Mouse (Mus musculus) left cerebral cortex, adult 11 months (tissue): ENCODE results near the gene Ifnar1.

ENCODE experiments used
- DNase-seq: peaks from one replicate; pipeline ENCODE4 v3.0.0; 2022; ENCODE audit warnings: low spot score

The Ifnar1 gene

DNA sequence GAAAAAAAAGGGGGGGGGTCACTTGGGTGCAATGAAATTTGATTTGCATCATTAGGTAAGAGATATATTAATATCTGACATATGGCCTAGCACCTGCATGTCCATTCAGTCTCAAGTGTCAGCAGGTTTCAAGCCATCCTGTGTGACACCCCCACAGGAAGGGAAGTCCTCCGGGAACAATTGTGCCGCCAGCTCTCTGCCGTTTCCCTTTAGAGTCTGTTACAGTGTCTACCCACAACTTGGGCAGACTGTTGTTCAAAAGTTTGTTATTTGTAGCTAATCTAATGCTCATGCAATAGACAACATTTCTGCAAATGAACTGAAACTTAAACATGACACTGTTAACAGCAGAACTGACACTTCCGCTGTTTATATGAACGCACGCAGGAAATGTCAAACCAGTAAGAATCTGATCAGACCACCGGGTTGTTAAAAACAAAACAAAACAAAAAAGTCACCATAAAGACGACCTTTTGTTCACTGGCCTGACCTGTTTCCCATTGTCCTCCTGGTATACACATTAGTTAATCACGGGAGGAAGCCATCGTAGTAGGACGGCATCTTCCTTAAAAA is 23.9 kb upstream of the Ifnar1 start:
- no peak for DNase-seq

DNA sequence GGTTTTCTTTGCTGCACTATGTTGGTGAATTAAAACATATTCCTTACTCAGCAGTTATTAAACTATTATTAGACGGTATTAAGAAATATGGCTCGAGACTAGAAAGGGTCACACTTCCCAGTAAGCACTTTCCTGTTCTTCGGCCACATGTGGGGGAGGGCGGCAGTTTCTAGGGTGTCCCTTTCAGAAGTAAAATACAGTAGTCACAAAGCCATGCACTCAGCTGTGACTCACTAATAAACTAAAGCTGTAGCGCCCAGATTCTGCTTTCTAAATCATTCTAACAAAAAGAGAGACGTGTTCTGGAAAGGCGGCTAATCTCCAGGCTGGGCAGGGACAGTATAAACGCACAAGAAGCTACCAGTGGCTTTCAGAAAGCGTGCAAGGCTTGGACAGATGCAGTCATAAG is 23.3 kb upstream of the Ifnar1 start:
- DNase-seq, result no peak

DNA sequence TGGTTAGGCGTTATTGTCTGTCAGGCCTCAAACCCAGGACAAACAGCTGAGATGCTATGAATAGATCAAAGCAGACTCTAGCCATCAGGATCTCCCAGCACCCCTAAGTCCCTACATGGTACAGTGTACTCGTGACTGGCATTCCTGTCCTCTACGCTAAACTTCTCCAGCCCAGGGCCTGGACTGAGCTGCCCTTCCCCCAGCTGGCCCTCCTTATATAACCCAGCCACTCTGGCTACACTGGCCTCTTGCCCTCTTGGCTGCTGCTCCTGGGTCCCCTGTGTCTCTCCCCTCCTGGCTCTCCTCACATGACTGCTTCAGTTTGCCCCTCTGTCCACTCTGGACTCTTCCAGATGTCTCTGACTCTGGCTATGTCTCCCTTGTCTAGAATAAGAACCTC is 22.4 kb upstream of the Ifnar1 start:
- DNase-seq, result no peak

DNA sequence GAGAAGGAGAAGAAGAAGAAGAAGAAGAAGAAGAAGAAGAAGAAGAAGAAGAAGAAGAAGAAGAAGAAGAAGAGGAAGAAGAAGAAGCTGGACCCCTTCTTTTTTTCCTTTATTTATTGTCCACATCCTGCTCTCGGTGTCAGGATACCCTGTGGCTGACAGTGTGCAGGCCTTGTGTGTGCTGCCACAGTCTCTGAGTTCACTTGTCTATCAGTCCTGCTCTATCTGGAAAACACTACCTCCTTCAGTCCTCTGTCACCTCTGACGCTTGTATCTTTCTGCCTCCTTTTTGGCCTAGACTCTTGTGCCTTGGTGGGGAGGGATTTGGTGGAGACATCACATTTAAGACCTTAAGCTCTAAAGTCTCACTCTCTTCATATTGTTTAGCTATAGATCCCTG is 21.6 kb upstream of the Ifnar1 start:
- DNase-seq, result no peak

DNA sequence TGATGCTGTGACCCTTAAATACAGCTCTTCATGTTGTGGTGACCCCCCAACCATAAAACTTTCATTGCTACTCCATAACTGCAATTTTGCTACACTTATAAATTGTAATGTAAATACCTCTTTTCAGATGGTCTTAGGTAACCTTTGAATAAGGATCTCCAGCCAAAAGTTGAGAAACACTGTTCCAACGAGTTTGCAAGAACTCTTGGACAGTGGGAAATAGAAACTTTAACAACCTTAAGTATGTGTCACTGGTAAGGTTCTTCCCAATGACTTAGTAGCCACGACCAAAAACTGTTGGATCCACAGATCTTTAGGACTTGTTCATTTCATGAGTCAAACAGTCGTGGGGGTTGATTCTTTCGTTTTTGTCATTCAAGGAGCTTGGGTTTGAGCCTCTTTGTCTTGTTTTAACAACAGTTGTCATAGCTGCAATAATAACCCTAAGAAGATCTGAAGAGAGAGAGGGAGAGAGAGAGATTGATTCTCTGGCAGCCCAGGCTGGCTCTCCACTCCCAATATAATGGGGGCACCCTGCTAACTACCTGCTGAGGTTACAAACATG is 21.1 kb upstream of the Ifnar1 start:
- no peak for DNase-seq

DNA sequence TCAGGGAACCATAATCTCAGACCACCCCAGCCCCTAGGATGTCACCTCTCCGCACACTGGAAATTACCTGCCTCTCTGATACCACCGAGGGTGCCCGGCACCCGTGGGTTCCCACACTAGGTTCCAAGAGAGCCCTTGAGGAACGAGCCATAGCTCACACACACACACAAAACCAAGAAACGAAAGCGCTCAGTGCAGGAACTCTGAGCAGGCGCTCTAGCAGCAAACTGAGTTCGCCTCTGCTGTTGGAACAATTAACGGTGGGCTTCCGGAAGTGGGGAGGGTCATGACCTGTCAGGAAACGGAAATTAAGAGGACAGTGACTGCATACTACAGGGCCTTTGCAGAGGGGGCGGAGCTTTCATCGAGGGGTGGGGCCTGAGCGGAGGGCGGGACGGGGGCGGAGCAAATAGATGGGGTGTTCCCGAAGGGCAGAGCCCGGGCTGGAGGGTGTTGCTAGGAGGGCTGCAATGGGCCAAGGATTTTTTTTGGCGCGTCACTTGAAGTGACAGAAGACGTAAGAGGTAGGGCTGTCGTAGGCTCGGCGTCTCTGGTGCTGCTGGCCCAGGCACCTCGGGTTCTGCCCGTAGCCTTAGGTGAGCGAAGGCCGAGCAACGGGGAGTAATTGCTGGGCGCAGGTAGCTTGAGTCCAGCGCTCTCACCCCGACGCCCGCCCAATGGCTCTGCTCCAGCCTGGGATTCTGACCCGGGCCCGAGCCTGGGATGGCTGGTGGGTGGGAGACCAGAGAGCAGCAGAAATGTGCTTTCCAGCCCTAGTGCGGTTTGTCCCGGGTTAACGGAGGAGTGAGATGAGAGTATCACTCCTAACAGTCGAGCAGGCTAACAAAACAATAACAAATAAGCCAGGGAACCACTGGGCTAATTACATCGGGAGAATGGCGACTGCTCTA is 20.2 kb upstream of the Ifnar1 start:
- peak; percentile 83 for DNase-seq

DNA sequence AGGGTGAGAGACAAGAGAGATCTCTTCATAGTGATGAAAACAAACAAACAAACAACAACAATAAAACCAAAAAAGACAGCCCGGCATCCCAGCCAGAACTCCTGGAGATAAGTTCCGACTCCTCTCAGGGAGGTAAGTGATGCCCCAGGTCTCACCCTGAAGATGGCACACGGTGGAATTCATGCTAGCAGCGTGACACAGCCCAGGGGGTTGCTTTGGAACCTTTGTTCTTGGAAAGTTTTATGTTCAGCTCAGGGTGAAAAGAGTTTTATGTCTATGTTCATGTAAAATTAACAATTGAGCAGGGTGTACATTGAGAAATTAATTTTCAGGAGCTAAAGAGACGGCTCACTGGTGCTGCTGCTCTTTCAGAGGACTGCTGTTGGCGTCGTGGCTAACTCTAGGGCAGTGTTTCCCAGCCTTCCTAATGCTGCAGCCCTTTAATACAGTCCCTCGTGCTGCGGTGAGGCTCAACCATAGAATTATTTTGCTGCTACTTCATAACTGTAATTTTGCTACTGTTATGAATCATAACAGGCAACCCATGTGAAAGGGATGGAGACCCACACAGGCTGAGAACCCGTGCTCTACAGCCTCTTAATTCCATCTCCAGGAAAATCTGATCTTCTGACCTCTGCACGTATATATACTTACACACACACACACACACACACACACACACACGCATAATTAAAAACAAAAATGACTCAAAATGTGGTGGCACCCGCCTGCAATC is 19.4 kb upstream of the Ifnar1 start:
- DNase-seq, result no peak

DNA sequence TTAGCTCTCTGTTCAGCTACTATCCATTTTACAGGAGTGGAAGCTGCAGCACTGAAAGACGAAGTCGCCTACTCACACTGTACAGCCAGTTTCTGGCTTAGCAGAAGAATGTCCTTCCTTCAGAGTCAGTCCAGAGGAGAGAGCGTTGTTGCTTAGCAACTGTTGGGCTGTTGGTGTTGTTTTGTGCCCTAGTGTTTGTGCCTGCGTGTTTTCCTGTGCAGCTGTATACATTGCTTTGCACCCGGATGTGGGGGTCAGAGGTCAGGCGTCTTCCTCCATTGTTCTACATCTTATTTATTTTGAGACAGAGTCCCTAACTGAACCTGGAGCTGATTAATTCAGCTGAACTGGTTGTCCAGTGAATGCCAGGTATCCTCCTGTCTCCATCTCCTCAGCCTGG is 18.5 kb upstream of the Ifnar1 start:
- no peak for DNase-seq

DNA sequence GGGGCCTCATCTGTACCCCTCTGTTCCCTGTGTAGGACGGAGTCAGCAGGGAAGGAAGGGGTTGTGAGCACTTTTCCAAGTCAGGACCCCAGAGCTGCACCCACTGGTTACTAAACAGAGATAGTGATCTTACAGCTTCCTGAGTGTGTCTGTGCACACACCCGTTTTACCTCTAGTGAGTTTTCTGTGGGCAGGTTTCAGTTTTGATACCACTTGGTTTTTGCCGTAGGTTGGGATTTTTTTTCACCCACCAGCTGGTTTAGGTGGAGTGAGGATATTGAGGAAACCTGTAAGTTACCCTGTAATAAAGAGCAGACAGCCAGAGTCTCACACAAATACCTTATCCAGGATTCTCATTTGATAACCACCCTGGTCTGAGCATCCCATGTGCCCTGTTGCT is 14.6 kb upstream of the Ifnar1 start:
- DNase-seq, result no peak

DNA sequence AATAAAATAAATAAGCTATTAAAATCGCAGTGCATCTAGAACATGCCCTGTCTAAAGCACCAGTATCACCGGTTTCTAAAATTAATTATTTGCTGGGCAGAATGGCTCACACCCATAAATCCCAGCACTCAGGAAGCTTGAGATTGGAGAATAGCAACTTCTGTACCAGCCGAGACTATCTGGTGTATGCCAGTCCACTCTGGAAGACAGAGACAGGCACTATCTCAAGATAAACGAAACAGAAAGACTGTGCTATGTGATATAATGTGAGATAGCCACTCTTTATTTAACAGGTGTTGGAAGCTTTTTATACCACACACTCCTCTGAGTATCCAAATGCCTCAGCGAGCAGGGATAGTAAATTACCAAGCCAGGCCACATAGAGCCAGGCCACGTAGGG is 13.6 kb upstream of the Ifnar1 start:
- DNase-seq, result no peak

DNA sequence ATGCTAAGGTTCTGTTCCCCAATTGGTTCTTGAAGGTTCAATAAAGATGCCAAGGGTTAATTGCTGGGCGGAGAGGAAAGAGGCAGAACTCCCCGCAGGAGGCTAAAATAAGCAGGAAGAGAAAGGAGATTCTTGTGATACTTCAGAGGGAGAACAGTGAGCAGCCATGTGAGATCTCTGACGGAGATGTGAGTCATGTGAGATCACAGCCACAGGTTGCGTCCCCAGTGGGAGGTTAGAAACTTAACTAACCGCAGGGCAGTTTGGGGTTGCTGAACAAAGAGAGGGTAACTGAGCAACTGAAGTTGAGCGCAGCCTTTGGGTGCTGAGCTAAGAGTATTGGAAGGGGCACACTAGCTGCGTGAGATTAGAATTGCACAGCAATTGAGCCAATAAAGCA is 9.3 kb upstream of the Ifnar1 start:
- no peak for DNase-seq

DNA sequence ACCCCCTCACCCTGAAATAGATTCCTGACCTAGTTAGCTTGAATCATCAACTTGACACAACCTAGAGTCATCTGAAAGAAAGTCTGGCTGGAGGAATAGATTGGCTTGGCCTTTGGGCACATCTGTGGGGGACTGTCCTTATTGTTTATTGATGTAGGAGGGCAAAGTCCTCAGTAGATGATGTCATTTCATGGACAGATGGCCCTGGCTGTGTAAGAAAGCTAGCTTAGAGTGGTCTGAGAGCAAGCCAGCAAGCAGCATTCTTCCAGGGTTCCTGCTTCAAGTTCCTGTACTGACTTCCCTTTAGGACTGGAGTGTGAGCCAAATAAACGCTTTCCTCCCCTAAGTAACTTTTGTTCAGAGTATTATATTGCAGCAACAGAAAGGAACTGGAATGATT is 7.0 kb upstream of the Ifnar1 start:
- DNase-seq, result no peak

DNA sequence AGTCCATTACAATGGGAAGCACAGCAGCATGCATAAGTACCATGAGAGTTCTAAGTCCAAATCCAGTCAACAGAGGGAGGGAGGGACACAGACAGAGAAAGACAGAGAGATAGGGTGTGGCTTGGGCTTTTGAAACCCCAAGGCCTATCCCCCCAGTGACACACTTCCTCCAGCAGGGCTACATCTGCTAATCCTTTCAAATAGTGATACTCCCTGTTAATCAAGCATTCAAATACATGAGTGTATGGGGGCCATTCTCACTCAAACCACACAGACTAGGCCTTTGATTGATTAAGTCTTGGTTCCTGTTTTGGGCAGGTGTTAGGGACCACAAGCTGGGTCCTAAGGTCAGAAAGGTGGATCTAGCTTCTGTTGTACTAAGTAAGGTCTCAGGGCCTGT is 4.5 kb upstream of the Ifnar1 start:
- no peak for DNase-seq

DNA sequence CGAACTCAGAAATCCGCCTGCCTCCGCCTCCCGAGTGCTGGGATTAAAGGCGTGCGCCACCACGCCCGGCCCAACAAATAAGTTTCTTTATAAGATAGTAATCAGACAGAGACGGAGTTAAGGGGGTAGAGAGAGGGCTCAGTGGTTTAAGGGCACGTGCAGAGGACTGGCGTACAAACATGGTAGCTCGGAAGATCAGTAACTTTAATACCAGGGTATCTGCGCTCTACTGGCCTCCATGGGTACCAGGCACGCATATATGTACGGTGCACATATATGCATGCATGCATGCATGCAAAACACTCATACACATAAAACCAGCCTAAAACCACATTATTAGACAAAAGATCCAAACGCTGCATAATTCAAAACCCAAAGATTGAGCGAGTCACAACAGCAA is 651 bp upstream of the Ifnar1 start:
- DNase-seq, result no peak

DNA sequence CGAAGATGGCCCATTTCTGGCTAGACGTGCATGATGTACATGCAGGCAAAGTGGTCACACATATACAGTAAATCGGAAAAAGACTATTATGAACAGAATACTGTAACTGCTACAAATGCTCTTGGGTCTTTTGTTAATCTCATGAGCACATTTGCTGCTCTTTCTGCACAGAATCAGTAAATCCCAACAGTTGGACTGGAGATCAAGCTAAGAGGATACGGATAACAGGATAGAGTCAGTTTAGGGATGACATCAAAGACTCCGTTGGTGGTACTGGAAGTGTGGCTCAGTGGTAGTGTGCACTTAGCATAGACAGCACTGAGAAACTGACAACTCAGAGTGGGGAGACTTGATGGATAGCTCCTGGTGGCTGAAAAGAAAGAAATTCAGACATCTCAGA is 803 bp downstream of the Ifnar1 start:
- DNase-seq, result no peak

DNA sequence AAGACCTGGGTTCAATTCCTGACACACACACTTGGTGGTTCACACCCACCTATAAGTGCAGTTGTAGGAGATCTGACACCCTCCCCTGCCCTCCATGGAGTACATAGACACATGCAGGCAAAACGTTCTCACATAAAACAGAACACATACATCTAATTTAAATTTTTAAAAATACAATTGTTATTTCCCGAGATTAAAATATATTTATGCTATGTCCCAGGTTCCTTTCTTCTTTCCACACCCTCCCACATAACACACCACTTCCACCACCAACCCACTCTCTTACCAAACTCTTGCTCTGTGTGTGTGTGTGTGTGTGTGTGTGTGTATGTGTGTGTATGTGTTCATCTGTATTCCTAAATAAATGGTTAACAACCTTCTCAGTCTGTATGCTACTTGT is 3.0 kb downstream of the Ifnar1 start:
- no peak for DNase-seq

DNA sequence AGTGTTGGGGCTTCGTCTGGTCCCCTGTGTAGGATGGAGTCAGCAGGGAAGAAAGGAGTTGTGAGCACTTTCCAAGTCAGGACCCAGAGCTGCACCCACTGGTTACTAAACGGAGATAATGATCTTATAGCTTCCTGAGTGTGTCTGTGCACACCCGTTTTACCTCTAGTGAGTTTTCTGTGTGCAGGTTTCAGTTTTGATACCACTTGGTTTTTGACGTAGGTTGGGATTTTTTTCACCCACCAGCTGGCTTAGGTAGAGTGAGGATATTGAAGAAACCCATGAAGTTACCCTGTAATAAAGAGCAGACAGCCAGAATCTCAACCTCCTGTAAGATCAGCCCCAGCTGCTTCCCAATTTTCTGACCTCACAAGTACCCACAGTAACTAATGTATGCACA is 5.9 kb downstream of the Ifnar1 start:
- DNase-seq, result no peak

DNA sequence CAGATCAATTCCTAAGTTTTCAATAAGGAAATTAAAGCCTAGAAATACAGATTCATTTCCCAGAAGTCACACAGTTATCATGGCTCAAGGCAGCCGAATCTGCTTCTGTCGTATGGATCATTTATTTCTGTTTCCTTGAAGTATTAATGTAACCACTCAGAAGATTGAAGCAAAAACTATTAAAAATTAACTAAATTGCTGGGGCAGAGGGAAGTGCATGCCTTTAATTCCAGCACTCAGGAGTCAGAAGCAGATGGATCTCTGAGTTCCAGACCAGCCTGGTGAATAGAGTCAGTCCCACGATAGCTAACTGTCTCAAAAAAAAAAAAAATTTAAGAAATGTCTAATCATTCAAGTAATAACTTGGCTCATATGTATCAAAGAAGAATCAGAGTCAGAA is 6.4 kb downstream of the Ifnar1 start:
- DNase-seq, result no peak

DNA sequence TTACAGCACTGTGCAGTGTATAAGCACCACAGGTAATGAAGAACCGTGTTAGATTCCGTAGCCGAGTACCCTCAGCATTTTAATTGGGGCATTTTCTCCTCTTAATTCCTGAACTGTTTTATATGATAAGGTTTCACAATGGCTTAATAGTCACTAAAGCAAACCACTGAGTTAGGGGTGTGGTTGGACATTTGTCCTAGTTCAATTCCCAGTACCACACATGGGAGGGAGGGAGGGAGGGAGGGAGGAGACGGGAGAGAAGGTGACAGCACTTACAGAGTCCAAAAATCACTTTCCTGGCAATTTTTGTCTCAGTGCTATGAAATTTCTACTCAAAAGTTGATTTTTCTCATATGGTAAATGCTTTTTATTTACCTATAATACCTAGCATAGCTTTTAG is 10.5 kb downstream of the Ifnar1 start:
- no peak for DNase-seq

DNA sequence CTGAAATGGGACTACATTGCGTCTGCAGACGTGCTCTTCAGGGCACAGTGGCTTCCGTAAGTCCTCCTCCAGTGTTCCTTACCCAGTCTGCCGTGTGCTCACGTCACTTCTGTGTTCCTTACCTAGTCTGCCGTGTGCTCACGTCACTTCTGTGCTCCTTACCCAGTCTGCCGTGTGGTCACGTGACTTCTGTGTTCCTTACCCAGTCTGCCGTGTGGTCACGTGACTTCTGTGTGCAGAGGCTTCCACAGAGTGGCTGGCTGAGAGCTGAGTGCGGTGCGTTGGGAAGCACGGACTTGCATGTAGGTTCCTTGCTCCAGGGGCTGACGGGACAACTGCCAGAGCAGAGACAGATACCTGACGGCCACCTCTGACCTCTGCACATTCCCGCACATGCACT is 11.2 kb downstream of the Ifnar1 start:
- DNase-seq, result no peak

DNA sequence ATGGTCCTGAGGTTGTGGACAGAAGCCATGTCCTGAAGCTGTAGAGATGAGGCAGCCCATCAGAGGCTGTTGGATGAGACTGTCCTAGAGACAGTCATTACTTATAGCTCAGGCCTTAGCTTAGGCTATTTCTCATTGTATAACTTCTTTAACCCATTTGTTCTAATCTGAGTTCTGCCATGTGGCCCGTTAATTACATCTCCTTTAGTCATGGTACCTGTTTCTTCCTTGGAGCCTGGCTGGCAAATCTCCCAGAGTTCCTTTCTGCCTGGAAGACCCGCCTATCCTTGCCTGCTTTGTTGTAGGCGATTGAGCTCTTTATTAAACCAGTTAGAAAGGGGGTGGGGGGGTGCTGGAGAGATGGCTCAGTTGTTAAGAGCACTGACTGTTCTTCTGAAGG is 11.7 kb downstream of the Ifnar1 start:
- no peak for DNase-seq

DNA sequence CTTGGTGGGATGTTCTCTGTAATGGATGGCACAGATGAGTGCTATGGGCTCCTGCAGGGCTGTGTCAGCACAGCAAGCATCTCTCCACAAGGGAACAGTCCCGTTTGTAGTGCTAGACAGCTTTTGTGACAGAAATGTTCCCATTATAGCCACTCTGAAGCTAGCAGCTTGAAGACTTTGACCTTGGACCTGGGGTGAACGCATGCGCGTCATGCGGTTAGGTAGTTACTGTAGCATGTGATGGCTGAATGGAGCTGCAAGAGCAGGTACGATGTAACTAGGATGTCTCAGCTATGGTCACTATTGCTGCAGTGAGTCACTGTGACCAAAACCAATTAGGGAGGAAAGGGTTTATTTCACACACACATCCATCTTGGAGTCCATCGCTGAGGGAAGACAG is 13.0 kb downstream of the Ifnar1 start:
- no peak for DNase-seq

DNA sequence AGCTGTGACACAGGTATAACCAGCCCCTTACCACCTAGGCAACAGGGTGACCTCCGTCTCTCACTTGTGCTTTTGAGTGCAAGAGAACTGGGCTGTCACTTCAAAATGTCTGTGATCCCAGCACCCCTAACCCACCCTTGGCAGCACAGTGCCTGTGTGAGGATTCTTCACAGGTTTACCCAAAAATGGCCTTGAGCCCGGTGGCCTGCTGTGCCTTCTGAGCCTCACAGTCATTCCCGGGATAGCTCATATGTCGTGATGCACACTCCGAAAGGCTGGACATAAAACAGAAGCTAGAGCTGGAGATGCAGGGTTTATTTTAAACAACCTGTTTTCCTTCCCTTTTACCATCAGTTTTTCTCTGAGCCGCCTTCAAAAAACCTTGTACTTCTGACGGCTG is 19.7 kb downstream of the Ifnar1 start:
- no peak for DNase-seq
